Mouse (Mus musculus): Measurements from ENCODE around the gene Espl1.

Espl1 gene

DNA sequence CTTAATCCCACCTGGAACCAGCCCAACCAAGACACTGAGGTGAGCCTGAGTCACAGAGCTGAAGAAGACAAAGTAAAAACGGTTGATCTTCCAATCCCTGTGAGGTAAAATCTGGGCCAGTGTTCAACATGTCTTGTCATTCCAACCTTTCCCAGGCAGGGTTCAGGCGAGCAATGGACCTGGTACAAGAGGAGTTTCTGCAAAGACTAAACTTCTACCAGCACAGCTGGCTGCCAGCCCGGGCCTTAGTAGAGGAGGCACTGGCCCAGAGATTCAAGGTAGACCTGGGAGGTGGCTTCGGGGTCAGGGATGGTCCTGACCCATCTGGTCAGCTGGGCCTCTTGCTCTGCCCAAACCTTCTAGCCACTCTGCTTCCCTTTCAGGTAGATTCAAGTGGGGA, 40.9 kb downstream of the Espl1 start:
- no peak for DNase-seq (ENCODE audit: low read depth, low spot score)
- no peaks in the 10 kb centered on the region for H3K27me3 ChIP-seq (ENCODE audit: control insufficient read depth, insufficient read depth, low read length, poor library complexity, severe bottlenecking)
- peaks cover 15% of the 10 kb centered on the region for H3K36me3 ChIP-seq (ENCODE audit: control insufficient read depth, insufficient read depth, low read length, poor library complexity, severe bottlenecking)

DNA sequence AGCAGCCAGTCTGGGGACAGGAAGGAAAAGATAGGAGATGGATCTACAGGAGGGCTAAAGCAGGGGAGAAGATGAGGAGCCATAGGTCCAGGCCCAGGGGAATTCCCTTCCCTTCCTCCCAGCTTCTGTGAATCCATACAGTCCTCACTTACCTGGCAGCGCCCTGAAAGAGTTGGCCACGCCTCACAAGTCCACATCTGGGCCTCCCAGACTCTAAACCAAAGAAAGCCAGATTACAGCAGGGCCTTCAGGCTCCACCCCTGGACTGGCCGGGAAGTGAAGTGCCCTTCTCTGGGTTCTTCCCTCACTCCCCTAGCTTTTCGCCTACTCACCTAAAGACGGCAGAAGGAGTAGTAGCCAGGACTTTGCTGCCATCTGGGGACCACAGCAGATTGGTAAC, 43.5 kb downstream of the Espl1 start:
- peaks cover 14% of the 10 kb centered on the region for H3K36me3 ChIP-seq (ENCODE audit: control insufficient read depth, insufficient read depth, low read length, poor library complexity, severe bottlenecking)
- H3K27me3 ChIP-seq (ENCODE audit: control insufficient read depth, insufficient read depth, low read length, poor library complexity, severe bottlenecking), result no peaks in the 10 kb centered on the region
- DNase-seq (ENCODE audit: low read depth, low spot score), result no peak

DNA sequence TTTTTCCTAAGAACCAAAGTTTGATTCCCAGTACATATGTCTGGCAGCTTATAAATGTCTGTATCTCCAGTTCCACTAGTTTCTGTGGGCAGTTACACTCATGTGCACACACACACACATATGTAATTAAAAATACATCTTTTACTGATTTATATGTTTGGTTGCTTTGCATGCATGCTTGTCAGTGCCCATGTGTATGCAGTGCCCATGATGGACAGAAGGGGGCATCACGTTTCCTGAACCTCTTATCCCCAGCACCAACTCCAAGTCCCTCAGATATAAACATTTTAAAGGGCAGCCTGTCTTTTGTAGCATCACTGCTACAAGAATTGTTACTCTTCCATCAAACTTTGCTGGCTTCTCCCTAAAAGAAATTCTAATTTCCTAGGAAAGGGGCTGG, 45.5 kb downstream of the Espl1 start:
- peak; percentile 79 for DNase-seq (ENCODE audit: low read depth, low spot score)
- peaks cover 14% of the 10 kb centered on the region for H3K36me3 ChIP-seq (ENCODE audit: control insufficient read depth, insufficient read depth, low read length, poor library complexity, severe bottlenecking)
- no peaks in the 10 kb centered on the region for H3K27me3 ChIP-seq (ENCODE audit: control insufficient read depth, insufficient read depth, low read length, poor library complexity, severe bottlenecking)

DNA sequence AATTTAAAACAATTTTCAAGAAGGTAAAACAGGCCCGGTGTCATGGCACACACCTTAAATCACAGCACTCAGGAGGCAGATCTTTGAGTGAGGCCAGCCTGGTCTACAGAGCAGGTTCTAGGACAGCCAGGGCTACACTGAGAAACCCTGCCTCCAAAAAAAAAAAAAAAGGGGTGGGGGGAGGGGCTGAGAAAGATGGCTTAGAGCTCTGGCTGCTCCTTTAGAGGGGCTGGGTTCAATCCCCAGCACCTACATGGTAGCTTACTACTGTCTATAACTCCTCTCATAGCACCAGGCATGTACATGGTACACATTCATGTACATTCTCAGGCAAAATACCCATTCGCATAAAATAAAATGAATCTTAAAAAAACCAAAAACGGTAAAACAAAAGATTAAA, 48.4 kb downstream of the Espl1 start:
- Histone ChIP-seq H3K36me3 (ENCODE audit: control insufficient read depth, insufficient read depth, low read length, poor library complexity, severe bottlenecking) (peaks cover 12% of the 10 kb centered on the region), H3K27me3 (ENCODE audit: control insufficient read depth, insufficient read depth, low read length, poor library complexity, severe bottlenecking) (no peaks in the 10 kb centered on the region)
- no peak for DNase-seq (ENCODE audit: low read depth, low spot score)

DNA sequence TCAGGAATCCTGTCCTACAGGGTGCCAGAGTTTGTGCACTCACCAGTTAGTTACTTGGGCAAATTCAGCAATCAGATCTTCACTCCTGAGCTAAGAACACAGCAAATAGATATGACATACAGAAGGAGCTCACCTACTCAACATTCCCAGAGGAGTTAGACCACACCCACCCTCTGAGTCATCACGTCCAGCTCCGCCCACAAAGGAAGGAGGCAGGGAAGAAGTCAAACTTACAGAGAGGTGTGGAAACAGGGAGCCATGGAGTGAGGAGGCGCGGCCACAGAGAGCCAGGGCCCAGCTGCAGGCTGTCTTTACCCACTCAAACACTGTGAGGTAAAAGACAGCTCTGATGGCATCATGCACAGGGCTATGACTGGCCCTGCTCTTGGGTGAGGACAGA, 50.4 kb downstream of the Espl1 start:
- H3K27me3 ChIP-seq (ENCODE audit: control insufficient read depth, insufficient read depth, low read length, poor library complexity, severe bottlenecking), result no peaks in the 10 kb centered on the region

DNA sequence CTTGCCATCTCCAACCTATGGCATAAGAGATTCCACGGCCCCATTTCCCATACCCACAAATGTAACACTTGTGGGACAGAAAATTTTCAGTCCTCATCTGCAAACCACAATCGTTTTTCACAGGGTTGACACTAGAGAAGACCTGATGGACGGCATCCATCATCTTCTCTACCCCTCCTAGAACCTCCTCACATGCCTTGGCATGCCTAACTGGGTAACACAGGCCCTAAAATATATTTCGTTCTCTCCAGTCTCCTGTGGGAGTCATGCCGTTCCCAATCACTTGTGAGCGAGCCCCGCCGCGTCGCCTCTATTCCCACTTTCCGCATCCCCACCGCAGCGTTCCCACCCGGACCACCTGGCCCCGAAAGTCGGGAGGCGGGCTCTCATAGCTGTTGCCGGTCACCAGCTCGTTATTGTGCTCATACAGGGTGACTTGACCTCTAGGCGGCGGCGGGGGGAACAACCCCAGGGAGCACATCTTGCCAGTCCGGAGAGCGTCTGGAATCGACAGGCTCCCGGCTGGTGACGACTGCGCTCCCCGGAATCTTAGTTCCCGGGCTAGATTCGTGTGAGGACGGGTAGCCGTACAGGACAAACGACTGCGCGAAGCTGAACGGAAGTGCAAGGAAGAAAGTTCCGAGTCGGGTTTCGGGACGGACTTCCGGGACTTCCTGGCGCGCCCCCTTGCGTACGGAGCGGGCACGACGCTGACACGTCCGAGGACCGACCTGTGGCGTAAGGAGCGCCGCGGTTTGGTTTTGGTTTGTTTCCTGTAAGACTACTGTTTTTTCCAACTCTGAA, 54.3 kb downstream of the Espl1 start, which contains the start of gene Aaas:
Gene Aaas, minus strand, starts transcription at position 634 of the 804 bp plus-strand sequence.
- Histone ChIP-seq H3K27me3 (ENCODE audit: control insufficient read depth, insufficient read depth, low read length, poor library complexity, severe bottlenecking) (no peaks in the 10 kb centered on the region), H3K36me3 (ENCODE audit: control insufficient read depth, insufficient read depth, low read length, poor library complexity, severe bottlenecking) (peaks cover 2% of the 10 kb centered on the region)
- DNase-seq (ENCODE audit: low read depth, low spot score), result peak; percentile 96

More for the DNA sequence above, 50.4 kb downstream of the Espl1 start:
- no peak for DNase-seq (ENCODE audit: low read depth, low spot score)
- peaks cover 4% of the 10 kb centered on the region for H3K36me3 ChIP-seq (ENCODE audit: control insufficient read depth, insufficient read depth, low read length, poor library complexity, severe bottlenecking)

DNA sequence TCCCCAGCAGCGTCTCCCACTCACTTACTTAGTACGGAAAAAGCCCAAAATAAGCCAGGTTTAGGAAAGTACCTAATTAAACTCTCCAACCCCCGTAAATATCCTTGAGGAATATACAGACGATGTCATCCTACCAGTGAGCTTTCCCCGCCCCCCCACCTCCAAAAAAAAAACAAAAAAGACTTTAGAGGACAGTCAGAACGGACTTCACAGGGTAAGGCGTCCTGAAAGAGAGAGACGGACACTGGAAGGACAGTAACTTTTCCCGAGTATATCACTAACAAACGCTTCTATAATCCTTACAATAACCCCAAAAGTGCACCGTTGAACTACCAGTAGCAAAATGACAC, 54.9 kb downstream of the Espl1 start:
- no peaks in the 10 kb centered on the region for H3K27me3 ChIP-seq (ENCODE audit: control insufficient read depth, insufficient read depth, low read length, poor library complexity, severe bottlenecking)
- no peak for DNase-seq (ENCODE audit: low read depth, low spot score)

DNA sequence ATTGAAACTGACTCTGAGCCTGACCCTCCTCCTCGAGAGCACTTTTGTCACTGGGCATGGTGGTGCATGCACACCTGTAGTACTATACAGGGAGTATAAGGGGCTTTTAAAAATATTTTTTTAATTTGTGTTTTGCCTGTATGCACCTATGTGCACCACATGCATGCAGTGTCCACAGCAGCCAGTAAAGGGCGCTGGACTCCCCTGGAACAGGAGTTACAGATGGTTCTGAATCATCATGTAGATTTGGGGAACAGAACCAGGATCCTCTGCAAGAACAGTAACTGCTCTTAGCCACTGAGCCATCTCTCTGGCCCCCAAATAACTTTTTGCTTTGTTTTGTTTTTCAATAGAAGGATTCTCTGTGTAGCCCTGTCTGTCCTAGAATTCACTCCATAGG, 56.1 kb downstream of the Espl1 start:
- no peaks in the 10 kb centered on the region for H3K27me3 ChIP-seq (ENCODE audit: control insufficient read depth, insufficient read depth, low read length, poor library complexity, severe bottlenecking)
- no peaks in the 10 kb centered on the region; the same call in 1 of the 2 replicates for H3K36me3 ChIP-seq (ENCODE audit: control insufficient read depth, insufficient read depth, low read length, poor library complexity, severe bottlenecking)
- DNase-seq (ENCODE audit: low read depth, low spot score), result peak; percentile 22

More for the DNA sequence above, 54.9 kb downstream of the Espl1 start:
- H3K36me3 ChIP-seq (ENCODE audit: control insufficient read depth, insufficient read depth, low read length, poor library complexity, severe bottlenecking), result peaks cover 2% of the 10 kb centered on the region

DNA sequence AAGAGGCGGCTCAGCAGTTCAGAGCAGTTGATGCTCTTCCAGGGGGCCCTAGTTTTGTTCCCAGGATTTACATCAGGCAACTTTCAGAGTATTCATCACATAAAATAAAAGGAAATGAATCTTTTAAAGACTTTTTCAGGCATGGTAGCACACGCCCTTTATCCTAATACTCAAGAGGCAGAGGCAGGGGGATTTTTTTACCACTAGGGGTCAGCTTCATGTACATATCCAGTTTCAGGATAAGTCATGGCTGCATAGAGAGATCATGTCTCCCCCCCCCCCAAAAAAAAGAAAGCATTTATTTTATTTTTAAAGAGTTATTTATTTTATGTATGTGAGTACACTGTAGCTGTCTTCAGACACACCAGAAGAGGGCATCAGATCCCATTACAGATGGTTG, 57.9 kb downstream of the Espl1 start:
- DNase-seq (ENCODE audit: low read depth, low spot score), result no peak
- Histone ChIP-seq H3K36me3 (ENCODE audit: control insufficient read depth, insufficient read depth, low read length, poor library complexity, severe bottlenecking) (no peaks in the 10 kb centered on the region), H3K27me3 (ENCODE audit: control insufficient read depth, insufficient read depth, low read length, poor library complexity, severe bottlenecking) (no peaks in the 10 kb centered on the region)

DNA sequence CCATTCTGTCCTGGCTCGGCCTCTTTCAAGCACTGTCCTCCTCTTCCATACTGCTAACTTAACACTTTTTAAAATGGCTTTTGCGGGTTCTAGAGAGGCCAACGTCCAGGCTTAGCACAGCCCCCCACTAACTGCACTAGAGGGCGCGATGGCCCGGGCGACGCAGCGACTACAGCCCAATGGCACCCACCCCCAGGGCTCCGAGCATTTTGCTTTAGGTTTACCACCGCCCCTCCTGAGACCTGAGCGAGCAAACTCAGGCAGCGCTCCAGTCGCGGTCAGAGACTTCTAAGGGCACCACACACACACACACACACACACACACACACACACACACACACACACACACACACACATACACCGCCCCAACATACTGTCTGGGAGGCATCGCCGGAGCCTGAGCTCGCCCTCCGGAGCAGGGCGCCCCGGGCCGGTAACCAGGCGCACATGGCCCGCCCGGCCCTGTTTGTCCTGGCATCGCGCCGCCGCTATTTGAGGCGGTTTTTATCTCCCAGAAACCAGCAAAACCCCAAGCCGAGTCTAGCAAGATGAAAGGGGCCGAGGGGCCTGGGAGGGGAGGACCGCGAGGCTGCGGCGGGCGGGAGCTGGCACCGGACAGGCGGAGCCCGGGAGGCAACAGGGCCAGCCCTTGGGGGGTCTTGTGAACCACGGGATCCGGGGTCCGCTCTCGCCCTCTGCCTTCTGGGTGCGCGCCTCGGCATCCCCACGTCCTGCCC, 59.2 kb downstream of the Espl1 start:
- Histone ChIP-seq H3K36me3 (ENCODE audit: control insufficient read depth, insufficient read depth, low read length, poor library complexity, severe bottlenecking) (no peaks in the 10 kb centered on the region), H3K27me3 (ENCODE audit: control insufficient read depth, insufficient read depth, low read length, poor library complexity, severe bottlenecking) (no peaks in the 10 kb centered on the region)
- peak; percentile 30 for DNase-seq (ENCODE audit: low read depth, low spot score)

DNA sequence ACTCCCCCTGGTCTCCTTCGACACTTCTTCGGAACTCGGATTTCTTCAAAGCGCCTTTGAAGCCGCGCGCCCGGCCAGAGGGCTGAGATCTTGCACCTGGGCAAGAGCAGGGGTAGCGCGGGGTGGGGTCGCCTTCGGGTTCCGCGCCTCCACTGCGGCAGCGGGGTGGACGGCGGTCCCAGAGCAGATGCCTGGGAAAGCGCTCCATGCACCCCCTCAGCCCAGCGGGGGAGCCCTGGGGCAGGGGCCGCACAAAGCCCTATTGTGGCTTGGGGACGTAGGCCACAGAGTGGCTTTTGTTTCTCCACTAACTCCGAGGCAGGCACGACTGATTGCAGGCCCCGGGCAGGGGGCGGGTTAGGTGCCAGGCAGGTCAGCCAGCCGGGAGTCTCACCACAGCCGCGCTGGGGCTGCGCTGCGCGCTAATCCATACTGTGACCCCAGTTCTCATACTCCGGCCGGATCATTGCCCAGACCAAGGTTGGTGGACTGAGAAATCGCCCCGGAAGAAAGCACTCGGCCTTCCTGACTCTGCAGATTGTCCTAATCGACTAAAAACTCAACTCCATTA, 59.9 kb downstream of the Espl1 start:
- DNase-seq (ENCODE audit: low read depth, low spot score), result no peak
- H3K27me3 ChIP-seq (ENCODE audit: control insufficient read depth, insufficient read depth, low read length, poor library complexity, severe bottlenecking), result no peaks in the 10 kb centered on the region
- no peaks in the 10 kb centered on the region for H3K36me3 ChIP-seq (ENCODE audit: control insufficient read depth, insufficient read depth, low read length, poor library complexity, severe bottlenecking)

DNA sequence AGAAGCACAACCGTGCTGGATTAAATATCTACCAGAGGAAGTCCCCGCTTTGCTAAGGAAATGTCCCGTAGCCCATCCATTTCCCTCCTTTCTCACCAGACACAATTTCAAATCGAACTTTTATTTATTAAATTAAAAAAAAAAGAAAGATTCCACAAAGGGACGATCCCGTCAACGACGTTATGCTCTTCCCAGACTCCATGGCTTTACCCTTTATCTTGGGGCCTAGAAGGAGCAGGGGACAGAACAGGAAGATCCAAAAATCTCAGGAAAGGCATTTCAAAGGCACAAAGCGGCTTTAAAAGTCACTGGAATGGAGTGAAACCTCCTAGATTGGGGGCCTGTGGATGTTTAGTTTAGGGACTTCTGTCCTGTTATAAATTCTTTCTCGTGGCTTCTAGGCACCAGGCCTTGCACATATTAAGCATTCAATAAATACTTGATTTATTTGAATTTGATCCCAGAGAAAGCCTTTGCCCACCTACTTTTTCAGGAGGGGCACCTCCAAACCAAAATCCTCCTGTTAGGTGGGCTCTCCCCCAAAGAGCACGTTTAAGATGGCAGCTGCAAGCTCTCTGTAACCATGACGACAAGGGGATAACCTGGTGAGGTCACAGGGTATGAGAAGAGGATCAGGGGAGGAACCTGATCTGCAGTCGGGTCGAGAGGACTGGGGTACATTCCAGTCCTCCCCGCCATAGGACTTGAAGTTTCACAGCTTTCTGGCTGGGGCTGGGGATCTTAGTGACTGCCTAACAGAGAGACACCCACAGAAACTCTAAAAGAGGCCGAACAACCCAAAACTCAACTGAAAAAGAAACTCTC, 60.6 kb downstream of the Espl1 start:
- DNase-seq (ENCODE audit: low read depth, low spot score), result no peak
- no peaks in the 10 kb centered on the region for H3K27me3 ChIP-seq (ENCODE audit: control insufficient read depth, insufficient read depth, low read length, poor library complexity, severe bottlenecking)
- no peaks in the 10 kb centered on the region for H3K36me3 ChIP-seq (ENCODE audit: control insufficient read depth, insufficient read depth, low read length, poor library complexity, severe bottlenecking)

DNA sequence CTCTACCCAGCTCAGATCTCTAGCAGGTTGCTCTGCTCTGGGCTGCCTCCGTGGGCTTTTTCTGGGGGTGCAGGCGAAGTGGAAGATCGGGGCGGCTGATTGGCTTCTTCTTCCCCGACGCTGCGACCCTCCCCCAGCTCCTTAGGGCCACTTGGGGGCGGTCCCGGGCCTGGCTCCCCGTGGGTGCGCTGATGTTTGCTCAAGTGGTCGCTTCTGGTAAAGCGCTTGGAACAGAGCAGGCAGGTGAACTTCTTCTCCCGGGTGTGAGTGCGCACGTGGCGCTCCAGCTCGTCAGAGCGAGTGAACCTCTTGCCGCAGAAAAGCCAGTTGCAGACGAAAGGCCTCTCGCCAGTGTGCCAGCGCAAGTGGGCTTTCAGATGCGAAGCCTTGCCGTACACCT, 62.1 kb downstream of the Espl1 start:
- Histone ChIP-seq H3K36me3 (ENCODE audit: control insufficient read depth, insufficient read depth, low read length, poor library complexity, severe bottlenecking) (no peaks in the 10 kb centered on the region), H3K27me3 (ENCODE audit: control insufficient read depth, insufficient read depth, low read length, poor library complexity, severe bottlenecking) (no peaks in the 10 kb centered on the region; the same call in 1 of the 2 replicates)
- DNase-seq (ENCODE audit: low read depth, low spot score), result no peak

DNA sequence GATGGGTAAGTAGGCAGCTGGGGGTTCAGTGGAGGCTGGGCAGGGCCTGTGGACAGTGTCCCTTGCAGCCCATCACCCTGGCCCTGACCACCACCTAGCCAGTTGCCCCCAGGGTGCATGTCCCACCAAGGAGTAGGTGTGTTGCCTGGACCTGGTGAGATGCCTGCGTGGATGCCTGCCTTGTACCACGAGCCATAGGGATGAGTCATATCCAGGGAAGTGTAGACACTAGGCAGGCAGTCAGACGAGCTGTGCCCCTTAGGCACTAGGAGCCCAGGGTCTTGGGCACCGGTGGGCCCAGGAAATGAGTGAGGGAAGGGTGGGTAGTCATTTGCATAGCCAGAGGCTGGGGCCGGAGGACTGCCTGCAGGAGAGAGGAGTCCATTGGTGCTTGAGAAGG, 62.8 kb downstream of the Espl1 start:
- H3K36me3 ChIP-seq (ENCODE audit: control insufficient read depth, insufficient read depth, low read length, poor library complexity, severe bottlenecking), result no peaks in the 10 kb centered on the region
- H3K27me3 ChIP-seq (ENCODE audit: control insufficient read depth, insufficient read depth, low read length, poor library complexity, severe bottlenecking), result no peaks in the 10 kb centered on the region; the same call in 1 of the 2 replicates
- no peak for DNase-seq (ENCODE audit: low read depth, low spot score)

All from splenic B cell, adult 2 months (primary cell).